Mouse (Mus musculus): ENCODE data around the gene Btbd2. TPM values are rescaled to one million over a fixed set of nuclear protein-coding genes. Genes with fewer than 3 reads are reported as not detected.

Btbd2 gene
- polyA plus RNA-seq, 1 experiment from 2014 or later = 41.7 TPM

DNA sequence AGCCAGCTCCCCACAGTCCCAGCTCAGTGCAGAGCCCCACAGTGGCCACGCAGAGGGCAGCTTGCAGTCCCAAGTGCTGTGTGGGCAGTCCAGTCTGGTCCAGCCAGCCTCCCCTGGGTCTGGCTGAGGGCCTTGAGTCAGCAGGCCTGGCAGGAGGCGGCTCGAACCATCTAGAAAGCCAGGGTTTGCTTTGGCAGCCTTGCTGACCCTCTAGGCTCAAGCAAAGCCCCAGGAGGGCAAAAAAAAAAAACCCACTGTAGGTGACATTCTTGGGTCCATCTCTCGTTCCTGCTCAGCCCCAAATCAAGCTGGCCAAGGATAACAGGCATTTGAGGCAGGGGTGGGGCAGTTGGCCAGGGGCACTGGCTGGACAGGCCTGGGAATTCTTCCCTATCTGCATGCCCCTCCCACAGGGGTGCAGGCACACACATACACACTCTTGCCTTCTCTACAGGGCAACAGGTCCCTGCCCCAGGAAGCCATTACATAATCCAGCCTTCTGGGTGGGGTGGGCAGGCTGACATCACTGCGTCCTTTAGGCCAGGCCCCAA is 17.4 kb upstream of the Btbd2 start:
- Histone ChIP-seq H3K4me1 (ENCODE audit: control insufficient read depth, insufficient read depth, low read length) (peaks cover 64% of the 10 kb centered on the region), H3K9me3 (replicated peaks; ENCODE audit: control insufficient read depth, low read length) (no peaks in the 10 kb centered on the region), H3K27ac (ENCODE audit: low read length) (peak overlapping the region; percentile 86), H3K4me2 (ENCODE audit: low read depth, low read length) (peak overlapping the region; percentile 84), H3K36me3 (ENCODE audit: control insufficient read depth, insufficient read depth) (peaks cover 20% of the 10 kb centered on the region), H3K9ac (ENCODE audit: low read length) (peak overlapping the region; percentile 98), H3K27me3 (ENCODE audit: control insufficient read depth, insufficient read depth, low read length) (no peaks in the 10 kb centered on the region), H3K4me3 (ENCODE audit: low read length) (peak overlapping the region; percentile 95)
- WGBS = 42% methylated on average over 5 of the region's 5 CpGs
- no peak for ATAC-seq (replicated peaks; ENCODE audit: extremely low read depth, insufficient read depth, low FRiP score)

DNA sequence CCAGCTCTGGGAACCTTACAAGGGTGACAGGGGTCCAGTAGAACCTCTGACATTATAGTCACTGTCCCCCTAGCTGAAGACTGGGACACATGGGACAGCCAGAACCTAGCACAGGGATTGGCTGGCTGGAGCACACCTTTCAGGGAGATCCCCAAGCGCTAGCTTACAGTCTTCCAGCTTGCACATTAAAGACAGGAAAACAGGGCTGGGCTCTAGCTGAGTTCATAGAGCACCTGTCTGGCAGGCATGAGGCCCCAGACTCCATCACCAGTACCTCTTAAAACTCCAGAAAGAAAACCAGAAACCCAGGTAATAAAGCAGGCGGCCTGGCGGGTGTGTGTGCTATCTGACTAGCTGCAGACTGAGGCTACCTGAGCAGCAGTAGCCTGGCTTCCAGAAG is 16.8 kb upstream of the Btbd2 start:
- 86% methylated on average over 3 of the region's 3 CpGs for WGBS
- Histone ChIP-seq H3K4me2 (ENCODE audit: low read depth, low read length) (peak overlapping the region; percentile 84), H3K4me1 (ENCODE audit: control insufficient read depth, insufficient read depth, low read length) (peaks cover 59% of the 10 kb centered on the region), H3K27ac (ENCODE audit: low read length) (peak overlapping the region; percentile 86; the same call in 1 of the 2 replicates), H3K9ac (ENCODE audit: low read length) (peak overlapping the region; percentile 98), H3K4me3 (ENCODE audit: low read length) (peak overlapping the region; percentile 95; the same call in 1 of the 2 replicates), H3K27me3 (ENCODE audit: control insufficient read depth, insufficient read depth, low read length) (no peaks in the 10 kb centered on the region), H3K36me3 (ENCODE audit: control insufficient read depth, insufficient read depth) (peaks cover 25% of the 10 kb centered on the region), H3K9me3 (replicated peaks; ENCODE audit: control insufficient read depth, low read length) (no peaks in the 10 kb centered on the region)
- no peak for ATAC-seq (replicated peaks; ENCODE audit: extremely low read depth, insufficient read depth, low FRiP score)

DNA sequence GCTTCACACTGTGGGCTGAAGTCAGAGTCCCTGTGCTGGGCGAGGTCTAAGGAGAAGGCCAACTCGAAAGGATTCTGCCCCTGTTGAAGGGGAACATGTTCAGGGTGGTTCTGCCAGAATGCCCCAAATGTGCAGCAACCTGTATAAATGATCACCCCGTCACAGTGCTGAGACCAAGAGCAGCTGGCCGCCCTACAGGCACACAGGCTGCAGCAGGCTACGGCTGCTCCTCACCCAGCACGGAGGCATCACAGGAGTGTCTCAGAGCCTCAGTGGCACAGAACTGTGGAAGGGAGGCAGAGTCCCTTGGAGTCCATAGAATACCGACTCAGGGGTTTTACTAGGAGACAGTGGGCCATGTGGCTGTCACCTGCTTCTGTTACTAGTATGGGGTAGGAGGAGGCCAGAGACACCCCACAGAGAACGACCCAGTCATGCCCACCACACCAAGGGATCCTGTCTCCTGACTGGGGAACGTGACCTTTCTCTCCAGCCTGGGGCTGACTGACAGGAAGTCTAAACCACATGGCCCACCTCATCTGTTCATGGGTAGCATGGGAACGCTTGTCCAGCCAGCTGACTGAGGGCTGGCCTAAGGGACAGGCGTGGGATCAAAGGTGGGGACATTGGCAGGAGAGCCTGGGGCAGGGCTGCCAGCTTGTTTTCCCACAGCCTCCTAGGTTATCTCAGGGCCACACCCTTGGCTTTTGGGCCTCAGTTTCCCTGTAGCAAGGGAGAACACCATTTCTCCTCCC is 15.2 kb upstream of the Btbd2 start:
- Histone ChIP-seq H3K36me3 (ENCODE audit: control insufficient read depth, insufficient read depth) (peaks cover 41% of the 10 kb centered on the region), H3K4me2 (ENCODE audit: low read depth, low read length) (no peak overlapping the region), H3K9ac (ENCODE audit: low read length) (no peak overlapping the region; the same call in 1 of the 2 replicates), H3K9me3 (replicated peaks; ENCODE audit: control insufficient read depth, low read length) (no peaks in the 10 kb centered on the region), H3K4me1 (ENCODE audit: control insufficient read depth, insufficient read depth, low read length) (peaks cover 45% of the 10 kb centered on the region), H3K27ac (ENCODE audit: low read length) (no peak overlapping the region), H3K4me3 (ENCODE audit: low read length) (no peak overlapping the region), H3K27me3 (ENCODE audit: control insufficient read depth, insufficient read depth, low read length) (no peaks in the 10 kb centered on the region)
- no peak for ATAC-seq (replicated peaks; ENCODE audit: extremely low read depth, insufficient read depth, low FRiP score)
- WGBS = 81% methylated on average over 11 of the region's 11 CpGs

DNA sequence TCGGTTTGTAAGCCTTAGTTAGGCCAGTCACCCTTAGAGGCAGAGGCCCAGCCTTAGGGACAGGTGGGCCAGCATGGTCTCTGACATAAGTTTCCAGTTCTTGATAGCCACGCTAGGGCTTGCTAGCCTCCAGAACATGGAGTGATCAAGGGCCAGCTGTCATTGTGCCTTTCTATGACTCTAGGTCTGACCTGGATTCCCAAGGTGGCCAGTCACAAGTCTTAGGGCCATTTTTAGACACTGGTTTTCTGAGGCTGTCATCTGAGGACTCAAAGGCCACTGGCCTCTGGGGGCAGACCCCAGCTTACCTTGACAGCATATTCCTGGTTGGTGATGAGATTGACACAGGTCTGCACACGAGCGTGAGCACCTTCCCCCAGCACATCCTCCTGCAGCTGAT is 14.4 kb upstream of the Btbd2 start:
- H3K27ac ChIP-seq (ENCODE audit: low read length) = no peak overlapping the region
- no peaks in the 10 kb centered on the region for H3K9me3 ChIP-seq (replicated peaks; ENCODE audit: control insufficient read depth, low read length)
- H3K36me3 ChIP-seq (ENCODE audit: control insufficient read depth, insufficient read depth) = peaks cover 49% of the 10 kb centered on the region
- H3K4me1 ChIP-seq (ENCODE audit: control insufficient read depth, insufficient read depth, low read length) = peaks cover 43% of the 10 kb centered on the region
- 90% methylated on average over 4 of the region's 4 CpGs for WGBS
- H3K4me2 ChIP-seq (ENCODE audit: low read depth, low read length) = no peak overlapping the region
- ATAC-seq (replicated peaks; ENCODE audit: extremely low read depth, insufficient read depth, low FRiP score) = no peak
- H3K4me3 ChIP-seq (ENCODE audit: low read length) = no peak overlapping the region
- H3K27me3 ChIP-seq (ENCODE audit: control insufficient read depth, insufficient read depth, low read length) = no peaks in the 10 kb centered on the region
- H3K9ac ChIP-seq (ENCODE audit: low read length) = no peak overlapping the region

DNA sequence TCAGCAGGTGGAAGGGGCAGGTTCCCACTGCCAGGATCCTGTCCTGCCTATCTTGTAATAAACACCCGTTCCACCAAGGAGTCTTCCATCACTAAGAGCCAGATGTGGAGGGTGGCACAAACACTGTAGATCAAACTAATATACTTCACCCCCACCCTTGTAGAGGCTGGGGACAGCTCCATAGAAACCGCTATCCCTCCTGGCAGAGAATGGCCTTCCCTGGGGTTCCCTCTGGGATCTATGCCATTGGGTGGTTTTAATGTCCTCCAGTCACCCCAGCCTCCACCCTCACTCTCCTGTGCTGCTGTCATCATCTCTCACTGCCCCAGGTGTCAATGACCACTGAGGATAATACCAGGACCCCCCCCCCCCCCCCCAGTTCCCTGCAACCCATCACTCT is 13.7 kb upstream of the Btbd2 start:
- Histone ChIP-seq H3K36me3 (ENCODE audit: control insufficient read depth, insufficient read depth) (peaks cover 53% of the 10 kb centered on the region), H3K27me3 (ENCODE audit: control insufficient read depth, insufficient read depth, low read length) (no peaks in the 10 kb centered on the region), H3K27ac (ENCODE audit: low read length) (no peak overlapping the region), H3K9me3 (replicated peaks; ENCODE audit: control insufficient read depth, low read length) (no peaks in the 10 kb centered on the region), H3K4me2 (ENCODE audit: low read depth, low read length) (no peak overlapping the region), H3K9ac (ENCODE audit: low read length) (no peak overlapping the region; the same call in 1 of the 2 replicates), H3K4me1 (ENCODE audit: control insufficient read depth, insufficient read depth, low read length) (peaks cover 48% of the 10 kb centered on the region), H3K4me3 (ENCODE audit: low read length) (no peak overlapping the region)
- ATAC-seq (replicated peaks; ENCODE audit: extremely low read depth, insufficient read depth, low FRiP score) = no peak
- 88% methylated on average over 2 of the region's 2 CpGs for WGBS

DNA sequence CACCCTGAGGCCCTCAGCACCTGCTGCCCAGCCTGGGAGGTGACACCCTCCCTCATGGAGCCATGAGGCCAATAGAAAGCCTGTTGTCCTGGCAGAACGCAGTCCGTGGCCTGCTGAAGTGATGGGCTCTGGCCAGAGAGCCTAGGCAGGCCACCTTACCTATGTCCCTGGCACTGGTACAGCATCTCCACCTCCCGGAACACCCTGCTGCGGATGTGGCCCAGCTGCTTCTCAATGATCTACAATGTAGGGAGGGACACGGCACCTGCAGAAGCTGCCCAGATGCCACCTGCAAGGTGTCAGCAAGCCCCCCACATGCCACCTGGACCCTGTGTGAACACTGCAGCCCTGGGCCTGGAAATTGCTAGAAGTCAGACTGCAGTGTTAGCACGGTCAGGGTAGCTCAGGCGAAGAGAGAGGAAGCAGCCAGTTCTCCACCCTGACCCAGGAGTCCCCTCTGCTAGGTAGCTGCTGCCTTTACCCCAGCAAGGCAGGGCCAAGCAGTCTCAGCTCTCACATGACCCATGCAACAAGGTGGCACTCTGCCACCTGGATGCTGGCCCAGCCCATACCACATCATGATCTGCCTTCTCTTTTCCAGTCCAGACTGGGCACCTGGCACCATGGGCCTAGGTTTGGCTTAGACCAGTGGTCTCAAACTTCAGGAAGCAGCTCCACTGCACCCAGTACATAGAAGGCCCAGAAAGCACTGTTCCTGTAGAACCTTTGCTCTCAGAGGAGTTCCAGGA is 13.0 kb upstream of the Btbd2 start:
- H3K4me2 ChIP-seq (ENCODE audit: low read depth, low read length) = no peak overlapping the region
- 93% methylated on average over 7 of the region's 7 CpGs for WGBS
- H3K4me1 ChIP-seq (ENCODE audit: control insufficient read depth, insufficient read depth, low read length) = peaks cover 53% of the 10 kb centered on the region
- ATAC-seq (replicated peaks; ENCODE audit: extremely low read depth, insufficient read depth, low FRiP score) = 0 out of 2 replicates have a peak, but pooled peaks have one; percentile 11
- 0 out of 2 replicates have a peak overlapping the region, but pooled peaks have one; percentile 19 for H3K27ac ChIP-seq (ENCODE audit: low read length)
- H3K9ac ChIP-seq (ENCODE audit: low read length) = peak overlapping the region; percentile 35; the same call in 1 of the 2 replicates
- H3K9me3 ChIP-seq (replicated peaks; ENCODE audit: control insufficient read depth, low read length) = no peaks in the 10 kb centered on the region
- H3K36me3 ChIP-seq (ENCODE audit: control insufficient read depth, insufficient read depth) = peaks cover 53% of the 10 kb centered on the region
- H3K27me3 ChIP-seq (ENCODE audit: control insufficient read depth, insufficient read depth, low read length) = no peaks in the 10 kb centered on the region
- no peak overlapping the region for H3K4me3 ChIP-seq (ENCODE audit: low read length)

DNA sequence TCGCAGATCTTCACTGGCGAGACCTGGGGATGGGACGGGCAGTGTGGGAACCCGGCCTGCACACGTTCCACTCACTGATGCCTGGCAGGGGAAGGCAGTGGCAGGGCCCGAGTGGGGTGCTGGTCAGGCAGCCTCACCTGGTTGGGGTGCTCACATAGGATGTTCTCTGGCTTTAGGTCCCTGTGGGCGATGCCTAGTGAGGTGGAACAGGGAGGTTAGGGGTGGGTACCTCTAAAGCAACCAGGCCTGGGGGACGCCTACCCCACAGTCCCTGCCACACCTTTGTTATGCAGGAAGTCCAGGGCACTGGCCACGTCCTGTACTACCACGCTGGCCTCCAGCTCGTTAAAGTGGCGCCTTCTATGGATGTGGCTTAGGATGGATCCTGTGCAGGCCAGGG is 12.1 kb upstream of the Btbd2 start:
- no peak overlapping the region for H3K4me3 ChIP-seq (ENCODE audit: low read length)
- H3K27me3 ChIP-seq (ENCODE audit: control insufficient read depth, insufficient read depth, low read length) = no peaks in the 10 kb centered on the region
- ATAC-seq (replicated peaks; ENCODE audit: extremely low read depth, insufficient read depth, low FRiP score) = no peak
- no peaks in the 10 kb centered on the region for H3K9me3 ChIP-seq (replicated peaks; ENCODE audit: control insufficient read depth, low read length)
- peaks cover 53% of the 10 kb centered on the region for H3K4me1 ChIP-seq (ENCODE audit: control insufficient read depth, insufficient read depth, low read length)
- H3K36me3 ChIP-seq (ENCODE audit: control insufficient read depth, insufficient read depth) = peaks cover 53% of the 10 kb centered on the region
- no peak overlapping the region for H3K4me2 ChIP-seq (ENCODE audit: low read depth, low read length)
- H3K9ac ChIP-seq (ENCODE audit: low read length) = no peak overlapping the region
- H3K27ac ChIP-seq (ENCODE audit: low read length) = no peak overlapping the region
- 85% methylated on average over 12 of the region's 12 CpGs for WGBS

DNA sequence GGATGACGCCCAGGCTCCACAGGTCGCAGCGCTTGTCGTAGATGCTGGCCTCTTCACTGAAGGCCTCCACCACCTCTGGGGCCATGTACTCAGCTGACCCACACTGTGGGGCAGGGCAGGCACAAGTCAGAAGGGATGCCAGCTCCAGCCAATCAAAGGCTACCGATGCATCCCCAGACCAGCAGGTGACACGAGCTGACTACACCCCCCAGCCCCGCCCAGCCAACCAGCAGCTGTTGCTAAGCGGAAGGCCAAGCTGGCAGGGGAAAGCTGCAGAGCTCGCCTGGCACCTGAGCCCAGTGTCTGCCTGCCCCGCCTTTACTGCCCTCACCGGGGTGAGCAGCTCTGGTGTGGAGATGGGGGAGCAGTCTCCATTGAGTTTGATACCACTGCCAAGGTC is 11.7 kb upstream of the Btbd2 start:
- Histone ChIP-seq H3K27me3 (ENCODE audit: control insufficient read depth, insufficient read depth, low read length) (no peaks in the 10 kb centered on the region), H3K4me3 (ENCODE audit: low read length) (no peak overlapping the region), H3K4me1 (ENCODE audit: control insufficient read depth, insufficient read depth, low read length) (peaks cover 53% of the 10 kb centered on the region), H3K9me3 (replicated peaks; ENCODE audit: control insufficient read depth, low read length) (no peaks in the 10 kb centered on the region), H3K9ac (ENCODE audit: low read length) (no peak overlapping the region), H3K36me3 (ENCODE audit: control insufficient read depth, insufficient read depth) (peaks cover 53% of the 10 kb centered on the region), H3K27ac (ENCODE audit: low read length) (no peak overlapping the region), H3K4me2 (ENCODE audit: low read depth, low read length) (no peak overlapping the region)
- WGBS = 88% methylated on average over 11 of the region's 11 CpGs
- ATAC-seq (replicated peaks; ENCODE audit: extremely low read depth, insufficient read depth, low FRiP score) = no peak

Measured in heart, embryonic 16.5 days (tissue).